Mouse (Mus musculus) liver, adult (tissue): ENCODE measurements around the gene Btbd35f21.
"Not testable (repeated sequence)": the region's sequence is repeated elsewhere in the genome, so short reads cannot be mapped to it uniquely, and the experiment has no call there.

Experiments
- GATA4 ChIP-seq: IDR thresholded peaks from 2 replicates; pipeline ENCODE4 v1.6.1; 2014; ENCODE audit warnings: mild to moderate bottlenecking, low read length; ENCODE audit not compliant: insufficient replicate concordance

The Btbd35f21 gene

GRCm38 (mm10) chrX:32725809-32726208 is at the start of gene Btbd35f21:
Gene Btbd35f21, plus strand, starts transcription at chrX:32726109.
- not testable (repeated sequence) for TF ChIP-seq GATA4
